ENCODE assay signal across 14 mouse cellular contexts in genomic region chr17:43329761-43330183, GRCm38 (mm10). TPM values are rescaled to one million over a fixed set of nuclear protein-coding genes. Genes with fewer than 3 reads are reported as not detected.
DNase-seq lines count a peak whose midpoint lies in the region.
"Had no signal": no experiment of that assay in that cellular context is flagged by ENCODE, and none has a peak within 500 bp of the region (broad histone marks: within the 10 kb centered on the region; RNA-seq: fewer than 3 reads in every experiment).

No protein-coding gene starts in this region.

- DNase-seq in adrenal gland, adult 2 months: peak; percentile 6
- DNase-seq in adrenal gland, postnatal 4 days (ENCODE audit: low spot score in 2 of 2): no peak
- DNase-seq in spleen, postnatal 36 days (ENCODE audit: low spot score in 2 of 2): peak; percentile 9 to 46
- DNase-seq in spleen, adult 18-20 months: no peak
- DNase-seq in heart, postnatal 4 days: peak; percentile 19
- DNase-seq in ovary, postnatal 14 days (ENCODE audit: low spot score): peak; percentile 24
- no peak for DNase-seq in B cell, adult 2 months
- DNase-seq in thymus, postnatal 25 days: no peak
- DNase-seq: cerebellum, postnatal 25 days; kidney, adult 8-10 months had no signal

RNA-seq across cellular contexts. Expression of gene Adgrf5, which starts 30.5 kb away (rescaled TPM):
- total RNA-seq in adrenal gland, adult 2 months (2021): 10 to 100 TPM; 80.9 to 96.7 TPM
- polyA plus RNA-seq in adrenal gland, adult 2 months (2012; rRNA removed): 8.4 and 10.6 TPM in 2 replicates
- 10 to 100 TPM; 78.0 to 78.1 TPM for total RNA-seq in adrenal gland, postnatal 4 days (2021)
- total RNA-seq in heart, postnatal 4 days (2021): 100 to 1,000 TPM; 131 to 141 TPM

RNA-seq across cellular contexts. Expression of gene Adgrf1, which starts 59.6 kb away (rescaled TPM):
- not detected for total RNA-seq in adrenal gland, adult 2 months (2021)
- polyA plus RNA-seq in adrenal gland, adult 2 months (2012; rRNA removed): not detected in 2 replicates
- under 1 TPM; 0.59 to 0.64 TPM for total RNA-seq in adrenal gland, postnatal 4 days (2021)
- total RNA-seq in heart, postnatal 4 days (2021): not detected
- total RNA-seq: ES-E14 had no signal
- polyA plus RNA-seq: hindbrain, embryonic 13.5 days; limb, embryonic 12.5 days; midbrain, embryonic 10.5 days had no signal

Comparison
In these comparisons a context has a peak if more than half of its experiments do, and no peak if none do; other contexts are left out.
1. DNase-seq: peak in adrenal gland, adult 2 months (single experiment), spleen, postnatal 36 days (2 of 2), heart, postnatal 4 days (single experiment) and ovary, postnatal 14 days (single experiment); none in adrenal gland, postnatal 4 days (0 of 2), spleen, adult 18-20 months (0 of 2), B cell, adult 2 months (0 of 2) and thymus, postnatal 25 days (single experiment).